Mouse (Mus musculus): Measurements from ENCODE around the gene Gm3415. TPM values are rescaled to one million over a fixed set of nuclear protein-coding genes. Genes with fewer than 3 reads are reported as not detected.
"Not testable (repeated sequence)": the region's sequence is repeated elsewhere in the genome, so short reads cannot be mapped to it uniquely, and the experiment has no call there.

Gm3415 gene
- polyA plus RNA-seq, 2 experiments = not detected

DNA sequence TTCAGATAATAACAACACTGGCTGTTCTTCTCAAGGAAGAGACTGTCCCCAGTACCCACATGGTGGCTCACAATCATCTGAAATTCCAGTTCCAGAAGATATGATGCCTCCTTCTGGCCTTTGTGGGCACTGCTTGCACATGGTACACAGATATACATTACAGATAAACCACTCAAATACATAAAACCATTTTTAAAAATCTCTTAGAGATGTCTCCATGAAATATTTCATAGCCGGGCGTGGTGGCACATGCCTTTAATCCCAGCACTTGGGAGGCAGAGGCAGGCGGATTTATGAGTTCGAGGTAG lies 16.8 kb downstream of the Gm3415 start:
- H3K4me2 ChIP-seq (replicated peaks; ENCODE audit: low read depth, low read length, severe bottlenecking); H3K4me3 ChIP-seq (replicated peaks; ENCODE audit: low read length); ATAC-seq (ENCODE audit: low FRiP score, low read depth); H3K36me3 ChIP-seq (ENCODE audit: control insufficient read depth, insufficient read depth, low read length); H3K27me3 ChIP-seq (ENCODE audit: control insufficient read depth, insufficient read depth, low read length); H3K4me1 ChIP-seq (ENCODE audit: control insufficient read depth, insufficient read depth, low read length); H3K9me3 ChIP-seq (ENCODE audit: control insufficient read depth, low read length); DNase-seq (ENCODE audit: low spot score); H3K9ac ChIP-seq (ENCODE audit: low read depth, low read length, severe bottlenecking); H3K27ac ChIP-seq (replicated peaks; ENCODE audit: low read depth, low read length): not testable (repeated sequence)
- WGBS = 88% methylated on average over 4 of the region's 4 CpGs

- H3K4me2 ChIP-seq (replicated peaks; ENCODE audit: low read depth, low read length, severe bottlenecking) = no peak overlapping the region
- 91% methylated on average over 3 of the region's 3 CpGs for WGBS
These were observed 20.7 kb downstream of the Gm3415 start for GRCm38 (mm10) chr5:146576668-146577067.

DNA sequence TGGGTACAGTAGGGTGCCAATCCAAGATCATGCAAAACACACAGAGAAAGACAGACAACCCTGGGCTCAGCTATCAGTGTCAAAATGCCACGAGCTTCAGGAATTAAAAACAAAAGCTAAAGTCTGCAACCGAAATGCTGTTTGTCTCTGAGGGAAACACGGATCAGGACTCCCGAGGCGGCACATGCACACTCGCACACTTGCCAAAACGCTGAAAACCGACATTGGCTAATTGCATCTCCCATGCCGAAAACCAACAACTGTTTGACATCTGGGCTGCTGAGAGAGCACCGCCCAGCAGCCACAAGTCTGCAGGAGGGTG lies 28.2 kb downstream of the Gm3415 start:
- no peak for TF ChIP-seq POLR2A (IDR thresholded peaks at IDR 0.05; ENCODE audit: borderline replicate concordance, extremely low read depth, insufficient read depth, insufficient read length)
- Histone ChIP-seq H3K9me3 (ENCODE audit: control insufficient read depth, low read length) (no peaks in the 10 kb centered on the region), H3K27ac (replicated peaks; ENCODE audit: low read depth, low read length) (no peak overlapping the region), H3K36me3 (ENCODE audit: control insufficient read depth, insufficient read depth, low read length) (no peaks in the 10 kb centered on the region), H3K27me3 (ENCODE audit: control insufficient read depth, insufficient read depth, low read length) (peaks cover 42% of the 10 kb centered on the region), H3K4me1 (ENCODE audit: control insufficient read depth, insufficient read depth, low read length) (peaks cover 6% of the 10 kb centered on the region; the same call in 1 of the 2 replicates), H3K4me2 (replicated peaks; ENCODE audit: low read depth, low read length, severe bottlenecking) (peak overlapping the region; percentile 97), H3K9ac (ENCODE audit: low read depth, low read length, severe bottlenecking) (no peak overlapping the region), H3K4me3 (replicated peaks; ENCODE audit: low read length) (peak overlapping the region; percentile 49)
- ATAC-seq (ENCODE audit: low FRiP score, low read depth) (no peak), DNase-seq (ENCODE audit: low spot score) (no peak)
- 7% methylated on average over 10 of the region's 10 CpGs for WGBS

More at GRCm38 (mm10) chr5:146576668-146577067, 20.7 kb downstream of the Gm3415 start:
- no peak overlapping the region for H3K4me3 ChIP-seq (replicated peaks; ENCODE audit: low read length)
- no peaks in the 10 kb centered on the region for H3K27me3 ChIP-seq (ENCODE audit: control insufficient read depth, insufficient read depth, low read length)
- H3K9ac ChIP-seq (ENCODE audit: low read depth, low read length, severe bottlenecking) = no peak overlapping the region
- no peaks in the 10 kb centered on the region for H3K4me1 ChIP-seq (ENCODE audit: control insufficient read depth, insufficient read depth, low read length)
- TF ChIP-seq POLR2A (IDR thresholded peaks at IDR 0.05; ENCODE audit: borderline replicate concordance, extremely low read depth, insufficient read depth, insufficient read length) = no peak
- ATAC-seq (ENCODE audit: low FRiP score, low read depth) = no peak
- H3K27ac ChIP-seq (replicated peaks; ENCODE audit: low read depth, low read length) = no peak overlapping the region
- DNase-seq (ENCODE audit: low spot score) = no peak
- H3K36me3 ChIP-seq (ENCODE audit: control insufficient read depth, insufficient read depth, low read length) = no peaks in the 10 kb centered on the region
- H3K9me3 ChIP-seq (ENCODE audit: control insufficient read depth, low read length) = no peaks in the 10 kb centered on the region

GRCm38 (mm10) chr5:146584478-146585306 lies 28.8 kb downstream of the Gm3415 start, which contains the start of gene Gpr12:
Gene Gpr12, minus strand, starts transcription at chr5:146585239.
- peak; percentile 47 for DNase-seq (ENCODE audit: low spot score)
- H3K27ac ChIP-seq (replicated peaks; ENCODE audit: low read depth, low read length) = no peak within 1 kb of the TSS

DNA sequence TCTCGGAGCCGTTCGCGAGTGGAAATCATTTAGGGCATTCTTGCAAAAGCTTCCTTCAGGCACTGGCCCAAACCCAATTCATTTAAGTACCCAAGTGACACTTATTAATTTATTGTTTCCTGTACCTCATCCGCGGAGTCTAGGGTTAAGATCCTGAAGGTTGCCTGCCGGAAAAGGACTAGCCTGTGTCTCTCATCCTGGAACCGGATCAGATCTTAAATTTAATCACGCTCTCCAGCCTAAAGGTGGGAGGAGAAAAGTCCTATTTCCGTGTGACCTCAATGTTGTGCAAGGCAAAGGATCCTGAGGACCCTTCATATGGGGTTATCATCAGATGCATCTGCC lies 29.3 kb downstream of the Gm3415 start:
- H3K4me3 ChIP-seq (replicated peaks; ENCODE audit: low read length) = peak overlapping the region; percentile 49
- DNase-seq (ENCODE audit: low spot score) (no peak), ATAC-seq (ENCODE audit: low FRiP score, low read depth) (no peak)
- no peaks in the 10 kb centered on the region for H3K9me3 ChIP-seq (ENCODE audit: control insufficient read depth, low read length)
- H3K9ac ChIP-seq (ENCODE audit: low read depth, low read length, severe bottlenecking) = no peak overlapping the region; the same call in 1 of the 2 replicates
- WGBS = 2% methylated on average over 10 of the region's 10 CpGs
- peak overlapping the region; percentile 97 for H3K4me2 ChIP-seq (replicated peaks; ENCODE audit: low read depth, low read length, severe bottlenecking)
- no peak overlapping the region for H3K27ac ChIP-seq (replicated peaks; ENCODE audit: low read depth, low read length)
- peaks cover 8% of the 10 kb centered on the region; the same call in 1 of the 2 replicates for H3K4me1 ChIP-seq (ENCODE audit: control insufficient read depth, insufficient read depth, low read length)
- TF ChIP-seq POLR2A (IDR thresholded peaks at IDR 0.05; ENCODE audit: borderline replicate concordance, extremely low read depth, insufficient read depth, insufficient read length) = no peak
- H3K36me3 ChIP-seq (ENCODE audit: control insufficient read depth, insufficient read depth, low read length) = no peaks in the 10 kb centered on the region
- H3K27me3 ChIP-seq (ENCODE audit: control insufficient read depth, insufficient read depth, low read length) = peaks cover 42% of the 10 kb centered on the region

More at GRCm38 (mm10) chr5:146584478-146585306, 28.8 kb downstream of the Gm3415 start, which contains the start of gene Gpr12:
- Histone ChIP-seq H3K4me3 (replicated peaks; ENCODE audit: low read length) (peak within 1 kb of the TSS; percentile 49), H3K9ac (ENCODE audit: low read depth, low read length, severe bottlenecking) (peak within 1 kb of the TSS; percentile 25; the same call in 1 of the 2 replicates), H3K36me3 (ENCODE audit: control insufficient read depth, insufficient read depth, low read length) (no peaks in the 10 kb centered on the region), H3K9me3 (ENCODE audit: control insufficient read depth, low read length) (no peaks in the 10 kb centered on the region), H3K27me3 (ENCODE audit: control insufficient read depth, insufficient read depth, low read length) (peaks cover 42% of the 10 kb centered on the region), H3K4me2 (replicated peaks; ENCODE audit: low read depth, low read length, severe bottlenecking) (peak within 1 kb of the TSS; percentile 97), H3K4me1 (ENCODE audit: control insufficient read depth, insufficient read depth, low read length) (peaks cover 6% of the 10 kb centered on the region; the same call in 1 of the 2 replicates)
- WGBS = under 1% methylated on average over 47 of the region's 64 CpGs
- ATAC-seq (ENCODE audit: low FRiP score, low read depth) = 0 out of 2 replicates have a peak, but pooled peaks have one; percentile 9
- no peak for TF ChIP-seq POLR2A (IDR thresholded peaks at IDR 0.05; ENCODE audit: borderline replicate concordance, extremely low read depth, insufficient read depth, insufficient read length)

Measured in limb, embryonic 14.5 days (tissue).